Mouse (Mus musculus): ENCODE data around the gene Cyth3. TPM values are rescaled to one million over a fixed set of nuclear protein-coding genes. Genes with fewer than 3 reads are reported as not detected.

Cyth3 gene
- polyA plus RNA-seq, 1 experiment: 134 TPM

DNA sequence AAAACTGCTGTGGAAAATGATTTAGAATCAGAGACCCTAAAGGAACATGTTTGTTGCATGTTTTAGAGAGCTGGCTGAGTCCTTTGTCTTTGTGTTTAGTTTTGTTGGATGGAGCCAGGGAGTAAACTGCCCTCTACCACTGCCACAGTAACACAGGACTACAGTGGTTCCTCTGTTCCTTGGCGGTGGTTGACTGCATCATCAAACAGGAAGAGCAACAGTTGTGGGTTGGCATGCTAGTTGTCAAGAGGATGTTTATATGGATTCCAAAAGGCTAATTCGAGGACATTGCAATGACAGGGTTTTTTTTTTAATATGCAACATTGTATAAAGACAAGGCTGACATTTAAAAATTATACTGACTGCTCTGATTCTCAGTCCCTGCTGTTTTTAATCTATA lies 47.6 kb downstream of the Cyth3 start:
- TF ChIP-seq CTCF (IDR thresholded peaks at IDR 0.05; ENCODE audit: borderline replicate concordance, insufficient read depth, low read length): no peak
- no peak for TF ChIP-seq POLR2A (IDR thresholded peaks at IDR 0.05; ENCODE audit: low read depth, low read length)
- Histone ChIP-seq H3K4me1 (ENCODE audit: control insufficient read depth, insufficient read depth, low read length) (peaks cover 31% of the 10 kb centered on the region), H3K4me3 (ENCODE audit: insufficient read depth, low read length) (no peak overlapping the region), H3K27ac (ENCODE audit: insufficient read depth, low read length) (peak overlapping the region; percentile 83)

DNA sequence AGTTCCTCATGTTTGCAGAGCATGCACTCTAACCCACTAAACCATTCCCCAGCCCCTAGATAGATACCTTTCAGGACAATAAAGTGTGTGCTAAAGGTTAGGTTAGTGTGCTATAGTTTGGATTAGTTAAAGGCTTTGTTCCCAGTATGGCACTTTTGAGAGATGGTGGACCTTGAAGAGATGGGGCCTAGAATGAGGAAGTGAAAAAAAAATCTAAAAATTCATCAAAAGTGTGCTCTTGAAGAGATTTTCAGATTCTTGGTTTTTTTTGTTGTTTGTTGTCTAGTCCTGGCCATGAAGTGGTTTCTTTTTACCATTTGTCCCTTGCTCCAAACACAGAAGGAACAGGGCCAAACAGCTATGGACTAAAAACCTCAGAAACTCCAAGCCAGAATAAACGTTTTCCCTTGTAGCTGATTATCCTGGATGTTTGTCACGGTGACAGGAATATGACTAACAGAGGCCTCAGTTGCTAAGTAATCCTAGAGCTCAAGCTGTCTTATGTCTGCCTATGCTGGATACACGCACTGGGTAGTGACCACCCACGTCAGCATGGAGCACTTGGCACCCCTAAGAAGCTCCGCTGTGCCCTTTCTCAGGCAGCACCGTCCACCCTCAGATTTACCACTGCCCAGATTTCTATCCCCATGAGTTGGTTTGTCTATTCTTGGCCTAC lies 48.6 kb downstream of the Cyth3 start:
- H3K4me1 ChIP-seq (ENCODE audit: control insufficient read depth, insufficient read depth, low read length): peaks cover 31% of the 10 kb centered on the region
- peak overlapping the region; percentile 78 for H3K27ac ChIP-seq (ENCODE audit: insufficient read depth, low read length)
- TF ChIP-seq CTCF (IDR thresholded peaks at IDR 0.05; ENCODE audit: borderline replicate concordance, insufficient read depth, low read length): no peak
- TF ChIP-seq POLR2A (IDR thresholded peaks at IDR 0.05; ENCODE audit: low read depth, low read length): no peak
- H3K4me3 ChIP-seq (ENCODE audit: insufficient read depth, low read length): no peak overlapping the region

DNA sequence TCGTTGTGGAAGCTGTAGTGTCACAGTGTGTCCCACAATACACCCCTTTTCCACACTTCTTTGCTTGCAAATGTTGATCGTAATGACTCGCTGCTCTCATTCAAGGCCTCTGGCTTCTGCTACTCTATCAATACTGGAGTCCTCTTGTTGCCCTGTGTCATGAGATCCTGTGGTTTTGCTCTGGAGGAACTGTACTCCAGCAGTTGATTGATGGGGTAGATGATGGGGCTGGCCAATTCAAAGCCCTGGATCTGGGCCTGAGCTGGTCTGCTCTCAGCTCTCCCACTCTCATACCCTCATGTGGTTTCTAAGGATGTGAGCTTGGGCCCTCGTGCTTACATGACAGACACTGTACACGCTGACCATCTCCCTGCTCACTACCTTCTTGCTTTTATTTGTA lies 52.3 kb downstream of the Cyth3 start:
- no peak for TF ChIP-seq CTCF (IDR thresholded peaks at IDR 0.05; ENCODE audit: borderline replicate concordance, insufficient read depth, low read length)
- no peak for TF ChIP-seq POLR2A (IDR thresholded peaks at IDR 0.05; ENCODE audit: low read depth, low read length)
- Histone ChIP-seq H3K4me1 (ENCODE audit: control insufficient read depth, insufficient read depth, low read length) (peaks cover 50% of the 10 kb centered on the region), H3K4me3 (ENCODE audit: insufficient read depth, low read length) (no peak overlapping the region), H3K27ac (ENCODE audit: insufficient read depth, low read length) (peak overlapping the region; percentile 23; the same call in 1 of the 2 replicates)

DNA sequence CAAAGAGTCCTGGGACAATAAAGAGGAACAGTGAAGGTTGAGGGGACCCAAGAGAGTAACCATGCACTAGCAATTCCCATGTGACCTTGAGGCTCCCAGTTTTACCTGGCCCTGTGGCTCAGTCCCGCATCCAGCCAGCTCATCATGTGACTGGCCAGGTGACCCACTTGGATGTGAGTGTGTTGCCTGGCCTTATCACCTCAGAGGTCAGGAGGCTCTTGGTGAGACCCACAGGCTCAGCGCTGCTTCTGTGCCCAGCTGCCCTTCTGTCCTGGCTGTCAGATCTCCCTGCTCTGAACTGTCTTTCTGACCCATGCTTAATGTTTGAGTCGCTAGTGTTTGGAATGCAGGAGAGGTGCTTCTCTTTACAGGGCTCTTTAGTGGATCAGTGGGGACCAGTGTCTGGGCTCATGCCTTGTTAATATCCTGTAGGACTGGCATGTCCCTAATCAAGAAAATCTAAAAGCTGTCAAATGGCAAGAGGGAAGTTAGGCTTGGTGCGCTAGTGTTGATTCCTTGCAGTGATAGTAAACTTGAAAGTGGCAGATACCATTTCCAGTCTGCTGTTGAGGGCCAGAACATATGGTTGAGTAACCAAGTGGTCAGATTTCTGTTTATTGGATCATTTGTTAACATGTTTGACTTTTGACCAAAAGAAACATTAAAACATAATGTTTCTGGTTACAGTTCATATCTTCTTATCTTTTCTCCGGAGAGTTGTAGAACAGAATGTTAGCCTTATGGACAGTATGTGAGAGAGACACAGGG lies 54.2 kb downstream of the Cyth3 start:
- TF ChIP-seq POLR2A (IDR thresholded peaks at IDR 0.05; ENCODE audit: low read depth, low read length) (no peak), CTCF (IDR thresholded peaks at IDR 0.05; ENCODE audit: borderline replicate concordance, insufficient read depth, low read length) (no peak)
- Histone ChIP-seq H3K27ac (ENCODE audit: insufficient read depth, low read length) (peak overlapping the region; percentile 60), H3K4me3 (ENCODE audit: insufficient read depth, low read length) (no peak overlapping the region), H3K4me1 (ENCODE audit: control insufficient read depth, insufficient read depth, low read length) (peaks cover 52% of the 10 kb centered on the region)

DNA sequence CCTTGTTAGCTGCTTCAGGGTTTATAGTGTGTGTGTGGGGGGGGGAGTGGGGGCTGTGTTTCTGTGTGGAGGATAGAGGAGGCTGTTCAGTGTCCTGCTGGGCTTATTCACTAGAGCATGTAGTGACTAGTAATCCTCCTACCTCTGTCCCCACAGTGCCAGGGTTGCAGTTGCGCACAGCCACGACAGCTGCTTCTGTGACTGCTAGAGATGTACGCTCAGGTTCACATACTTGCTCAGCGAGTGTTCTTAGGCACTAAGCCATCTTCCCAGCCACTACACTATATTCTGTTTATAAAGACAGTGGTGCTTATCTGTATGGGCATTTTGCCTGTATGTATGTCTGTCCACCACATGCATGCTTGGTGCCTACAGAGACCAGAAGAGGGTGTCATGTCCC lies 55.1 kb downstream of the Cyth3 start:
- Histone ChIP-seq H3K4me3 (ENCODE audit: insufficient read depth, low read length) (no peak overlapping the region), H3K27ac (ENCODE audit: insufficient read depth, low read length) (peak overlapping the region; percentile 60), H3K4me1 (ENCODE audit: control insufficient read depth, insufficient read depth, low read length) (peaks cover 50% of the 10 kb centered on the region)
- no peak for TF ChIP-seq CTCF (IDR thresholded peaks at IDR 0.05; ENCODE audit: borderline replicate concordance, insufficient read depth, low read length)

DNA sequence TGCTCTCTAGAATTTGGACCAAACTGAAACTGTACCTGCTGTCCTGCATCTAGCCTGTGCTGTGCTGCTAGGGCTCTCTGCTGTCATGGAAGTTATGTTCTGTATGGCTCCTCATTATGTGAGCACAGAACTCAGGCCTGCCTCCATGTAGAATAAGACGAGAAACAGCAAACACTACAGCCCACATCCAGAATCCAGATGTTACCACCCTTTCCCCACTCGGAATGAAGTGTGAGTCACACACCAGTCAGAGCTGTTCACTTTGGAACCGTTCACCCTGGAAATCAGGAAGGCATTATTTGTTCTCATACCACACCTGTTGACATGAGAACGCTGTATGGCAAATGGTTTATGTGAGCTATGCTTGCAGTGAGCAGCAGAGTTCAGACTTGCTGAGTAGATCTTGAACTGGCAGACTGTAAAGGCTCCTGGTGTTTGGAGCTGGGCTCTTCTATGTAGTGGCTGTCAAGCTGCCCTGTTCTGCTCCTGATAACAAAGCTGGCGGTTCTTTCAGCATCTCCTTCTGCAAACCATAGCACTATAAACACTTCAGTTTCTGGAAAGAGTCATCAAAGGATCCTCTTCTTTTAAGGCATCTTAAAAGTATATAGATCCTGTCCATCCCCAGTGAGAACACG lies 56.5 kb downstream of the Cyth3 start:
- TF ChIP-seq POLR2A (IDR thresholded peaks at IDR 0.05; ENCODE audit: low read depth, low read length) (no peak), CTCF (IDR thresholded peaks at IDR 0.05; ENCODE audit: borderline replicate concordance, insufficient read depth, low read length) (no peak)
- H3K4me3 ChIP-seq (ENCODE audit: insufficient read depth, low read length): no peak overlapping the region
- peak overlapping the region; percentile 85 for H3K27ac ChIP-seq (ENCODE audit: insufficient read depth, low read length)
- H3K4me1 ChIP-seq (ENCODE audit: control insufficient read depth, insufficient read depth, low read length): peaks cover 53% of the 10 kb centered on the region

DNA sequence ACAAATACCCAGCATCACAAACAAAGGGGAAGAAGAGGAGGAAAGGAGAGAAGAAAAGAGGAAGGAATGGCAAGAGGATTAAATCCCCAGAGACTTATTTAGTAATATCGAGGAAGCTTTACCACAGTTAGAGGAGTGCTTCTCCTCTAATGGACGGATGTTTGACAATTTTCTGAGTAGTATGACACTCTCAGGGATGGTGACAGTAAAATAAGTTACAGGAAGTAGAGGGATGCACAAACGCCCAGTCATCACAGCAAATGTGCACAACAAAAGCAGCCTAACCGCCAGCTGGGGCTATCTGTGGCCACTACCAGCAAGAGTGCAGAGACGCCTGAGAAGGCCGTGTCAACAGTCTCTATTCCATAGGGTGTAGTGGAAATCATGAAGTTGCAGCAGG lies 57.4 kb downstream of the Cyth3 start:
- Histone ChIP-seq H3K4me1 (ENCODE audit: control insufficient read depth, insufficient read depth, low read length) (peaks cover 54% of the 10 kb centered on the region), H3K27ac (ENCODE audit: insufficient read depth, low read length) (peak overlapping the region; percentile 69)
- TF ChIP-seq POLR2A (IDR thresholded peaks at IDR 0.05; ENCODE audit: low read depth, low read length): no peak
- TF ChIP-seq CTCF (IDR thresholded peaks at IDR 0.05; ENCODE audit: borderline replicate concordance, insufficient read depth, low read length): no peak

DNA sequence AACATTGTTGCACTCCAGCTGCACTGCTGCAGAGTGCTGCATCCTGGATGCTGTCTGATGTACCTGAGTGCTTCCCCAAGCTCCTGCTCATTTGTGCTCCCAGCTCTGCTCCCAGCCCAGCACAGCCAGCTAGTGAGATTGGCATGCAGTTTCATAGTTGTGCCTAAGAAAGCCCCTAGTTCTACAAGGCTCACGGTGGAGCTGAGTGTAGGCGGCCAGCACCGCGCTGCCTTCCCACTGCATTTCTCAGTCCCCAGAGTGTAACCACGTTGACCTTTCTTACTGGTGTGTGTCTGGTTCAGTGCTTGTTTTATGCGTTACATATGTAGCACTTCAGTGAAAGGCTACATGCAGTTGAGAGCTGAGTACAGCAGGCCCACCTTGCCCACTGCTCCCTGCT lies 61.4 kb downstream of the Cyth3 start:
- peaks cover 28% of the 10 kb centered on the region for H3K4me1 ChIP-seq (ENCODE audit: control insufficient read depth, insufficient read depth, low read length)
- H3K4me3 ChIP-seq (ENCODE audit: insufficient read depth, low read length): no peak overlapping the region
- TF ChIP-seq CTCF (IDR thresholded peaks at IDR 0.05; ENCODE audit: borderline replicate concordance, insufficient read depth, low read length) (no peak), POLR2A (IDR thresholded peaks at IDR 0.05; ENCODE audit: low read depth, low read length) (no peak)
- peak overlapping the region; percentile 66 for H3K27ac ChIP-seq (ENCODE audit: insufficient read depth, low read length)

More for the DNA sequence above, 57.4 kb downstream of the Cyth3 start:
- no peak overlapping the region for H3K4me3 ChIP-seq (ENCODE audit: insufficient read depth, low read length)

DNA sequence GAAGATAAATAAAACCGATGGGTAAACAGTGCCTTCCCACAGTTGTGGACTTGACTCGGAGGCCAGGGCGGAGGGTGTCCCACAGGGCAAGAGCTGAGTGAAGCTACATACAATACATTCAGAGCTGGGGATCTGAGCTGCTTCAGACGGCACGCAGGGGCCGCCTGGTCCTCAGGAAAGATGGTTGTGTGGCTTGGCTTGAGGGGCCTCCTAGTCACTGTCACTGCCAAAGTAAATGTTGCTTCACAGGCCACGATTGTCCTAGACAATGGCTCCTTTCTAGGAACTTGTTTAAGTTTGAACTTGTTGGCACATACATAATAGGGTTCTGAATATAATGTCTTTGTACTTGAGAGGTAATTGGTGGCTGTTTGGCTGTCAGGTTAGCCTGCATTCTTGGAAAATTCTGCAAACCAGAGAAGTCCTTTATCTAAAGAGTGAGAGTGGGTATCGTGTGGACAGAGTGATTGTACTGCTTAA lies 62.7 kb downstream of the Cyth3 start:
- no peak overlapping the region for H3K4me3 ChIP-seq (ENCODE audit: insufficient read depth, low read length)
- TF ChIP-seq POLR2A (IDR thresholded peaks at IDR 0.05; ENCODE audit: low read depth, low read length) (no peak), CTCF (IDR thresholded peaks at IDR 0.05; ENCODE audit: borderline replicate concordance, insufficient read depth, low read length) (no peak)
- peaks cover 18% of the 10 kb centered on the region for H3K4me1 ChIP-seq (ENCODE audit: control insufficient read depth, insufficient read depth, low read length)
- no peak overlapping the region for H3K27ac ChIP-seq (ENCODE audit: insufficient read depth, low read length)

DNA sequence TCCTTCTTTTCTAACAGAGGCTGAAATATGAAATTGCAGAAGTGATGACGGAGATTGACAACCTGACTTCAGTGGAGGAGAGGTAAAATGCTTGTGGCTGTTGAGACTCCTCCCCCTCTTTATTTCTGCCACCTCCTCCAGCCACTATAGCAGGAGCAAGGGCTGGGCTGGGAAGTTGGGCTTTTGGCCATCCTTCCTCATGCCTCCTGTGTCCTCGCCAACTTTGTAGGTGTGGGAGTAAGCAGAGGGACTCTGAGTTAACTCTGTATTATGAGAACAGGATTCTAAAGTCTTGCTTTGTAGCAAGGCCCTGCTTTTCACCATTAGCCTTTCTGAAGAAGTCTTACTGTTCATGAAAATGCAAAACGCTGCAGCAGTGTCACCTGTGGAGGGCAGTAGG lies 64.2 kb downstream of the Cyth3 start:
- peaks cover 10% of the 10 kb centered on the region for H3K4me1 ChIP-seq (ENCODE audit: control insufficient read depth, insufficient read depth, low read length)
- H3K4me3 ChIP-seq (ENCODE audit: insufficient read depth, low read length): no peak overlapping the region
- no peak for TF ChIP-seq POLR2A (IDR thresholded peaks at IDR 0.05; ENCODE audit: low read depth, low read length)
- no peak for TF ChIP-seq CTCF (IDR thresholded peaks at IDR 0.05; ENCODE audit: borderline replicate concordance, insufficient read depth, low read length)
- no peak overlapping the region for H3K27ac ChIP-seq (ENCODE audit: insufficient read depth, low read length)
